Mouse (Mus musculus) limb, embryonic 15.5 days (tissue): ENCODE data around the gene Smpd1. TPM values are rescaled to one million over a fixed set of nuclear protein-coding genes. Genes with fewer than 3 reads are reported as not detected.

Source experiments
- ATAC-seq: fragments of 200-750 bp; cut with Nextera tagmentation; 2 replicates; pipeline ENCODE4 v1.8.0; 2017; ENCODE audit warnings: low read depth, moderate TSS enrichment; ENCODE audit not compliant: insufficient number of reproducible peaks, low FRiP score, low TSS enrichment
- H3K27ac ChIP-seq: fragments of 300-500 bp; sonication (generic); 2 replicates; pipeline ENCODE4 v1.5.1; 2015; ENCODE audit warnings: moderate library complexity, mild to moderate bottlenecking, inconsistent platforms
- H3K27me3 ChIP-seq: fragments of 300-500 bp; sonication (generic); 2 replicates; pipeline ENCODE4 v1.6.1; 2015; ENCODE audit warnings: inconsistent platforms
- H3K36me3 ChIP-seq: fragments of 300-500 bp; sonication (generic); 2 replicates; pipeline ENCODE4 v1.6.1; 2015; ENCODE audit warnings: inconsistent platforms
- H3K4me1 ChIP-seq: fragments of 300-500 bp; sonication (generic); 2 replicates; pipeline ENCODE4 v1.6.1; 2015; ENCODE audit warnings: inconsistent platforms
- H3K4me2 ChIP-seq: fragments of 300-500 bp; sonication (generic); 2 replicates; pipeline ENCODE4 v1.6.1; 2015; ENCODE audit warnings: mild to moderate bottlenecking, inconsistent platforms
- H3K4me3 ChIP-seq: fragments of 300-500 bp; sonication (generic); 2 replicates; pipeline ENCODE4 v1.5.1; 2015; ENCODE audit warnings: mild to moderate bottlenecking, inconsistent platforms
- H3K9ac ChIP-seq: fragments of 300-500 bp; sonication (generic); 2 replicates; pipeline ENCODE4 v1.6.1; 2015; ENCODE audit warnings: inconsistent platforms
- H3K9me3 ChIP-seq: fragments of 300-500 bp; sonication (generic); 2 replicates; pipeline ENCODE4 v1.6.1; 2016; ENCODE audit warnings: inconsistent platforms
- WGBS: fragments of 180-500 bp; shearing (Covaris S2); methylation state at CpG from one replicate; pipeline ENCODE4 v1.1.7; 2015; 5-methylcytosine and 5-hydroxymethylcytosine counted together
- polyA plus RNA-seq: library from polyadenylated mRNA; unstranded; fragments of >200 nt; fragmentation: Nextera tagmentation; extraction: Ambion mirVana; gene quantifications from 2 replicates; pipeline ENCODE4 v1.2.1, GENCODE M21; 2015

Smpd1 gene
- polyA plus RNA-seq, 1 experiment from 2014 or later: 62.6 TPM

DNA sequence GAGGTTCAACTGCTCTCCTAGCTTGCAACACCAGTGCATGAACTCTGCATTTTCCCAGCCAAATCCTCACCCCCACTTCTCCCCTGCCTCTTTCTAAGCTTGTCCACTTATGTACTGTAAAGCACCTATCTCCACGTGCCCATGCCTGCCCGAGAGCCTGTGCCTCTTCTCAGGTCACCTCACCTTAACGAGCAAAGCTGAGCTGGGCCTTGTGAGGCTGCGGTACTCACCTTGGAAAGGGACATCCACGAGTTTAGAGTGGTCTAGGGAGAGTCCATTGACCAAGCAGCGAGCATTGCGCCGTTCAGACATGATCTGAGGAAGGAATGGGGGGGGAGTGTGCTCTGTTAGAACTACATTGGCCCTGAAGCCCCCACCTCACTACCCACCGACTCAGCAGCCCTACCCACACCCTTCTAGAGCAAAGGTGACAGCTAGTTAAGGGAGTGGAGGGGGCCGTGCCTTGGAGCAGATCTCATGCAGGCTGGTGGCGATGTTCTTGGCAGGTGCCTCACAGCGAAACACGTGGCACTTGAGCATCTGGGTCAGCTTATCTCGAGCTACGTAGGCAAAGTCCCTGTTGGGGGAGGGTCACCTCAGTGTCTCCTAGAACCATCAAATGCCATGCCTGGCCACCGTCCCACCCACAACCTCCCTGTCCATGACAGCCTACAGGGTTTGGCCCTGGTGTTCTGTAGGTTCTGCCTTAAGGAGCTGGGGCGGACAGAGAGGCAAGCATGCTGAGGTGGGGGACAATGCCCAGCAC, 11.1 kb downstream of the Smpd1 start:
- WGBS: 82% methylated on average over 17 of the region's 17 CpGs
- peaks cover 61% of the 10 kb centered on the region for H3K36me3 ChIP-seq
- ATAC-seq: no peak

DNA sequence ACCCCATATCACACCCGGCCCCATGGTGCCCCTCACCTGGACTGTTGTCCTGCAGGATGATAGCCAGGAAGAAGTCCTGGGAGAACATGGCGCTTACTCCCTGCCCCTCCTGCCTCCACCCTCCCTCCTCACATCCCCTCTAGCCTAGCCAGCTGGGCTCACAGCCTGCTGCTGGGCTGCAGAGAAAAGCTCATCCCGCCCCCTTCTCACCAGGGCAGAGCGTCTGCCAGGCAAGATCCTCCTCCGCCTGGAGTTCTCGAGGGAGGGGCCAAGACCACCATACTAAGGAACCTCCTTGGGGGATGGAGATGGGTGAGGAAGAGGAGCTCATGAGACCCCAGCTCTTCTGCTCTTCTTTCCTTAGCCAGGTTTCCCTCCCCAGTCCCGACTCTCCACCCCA, 14.4 kb downstream of the Smpd1 start:
- H3K27ac ChIP-seq: no peak overlapping the region
- no peaks in the 10 kb centered on the region for H3K27me3 ChIP-seq
- 28% methylated on average over 7 of the region's 7 CpGs for WGBS
- H3K9me3 ChIP-seq: no peaks in the 10 kb centered on the region
- H3K4me1 ChIP-seq: peaks cover 18% of the 10 kb centered on the region
- H3K4me2 ChIP-seq: no peak overlapping the region
- H3K36me3 ChIP-seq: peaks cover 55% of the 10 kb centered on the region
- H3K4me3 ChIP-seq: no peak overlapping the region
- no peak overlapping the region for H3K9ac ChIP-seq
- no peak for ATAC-seq

More for the DNA sequence above, 11.1 kb downstream of the Smpd1 start:
- Histone ChIP-seq H3K4me3 (no peak overlapping the region), H3K4me2 (no peak overlapping the region), H3K27me3 (no peaks in the 10 kb centered on the region), H3K9me3 (no peaks in the 10 kb centered on the region), H3K9ac (no peak overlapping the region), H3K27ac (no peak overlapping the region), H3K4me1 (peaks cover 18% of the 10 kb centered on the region)

DNA sequence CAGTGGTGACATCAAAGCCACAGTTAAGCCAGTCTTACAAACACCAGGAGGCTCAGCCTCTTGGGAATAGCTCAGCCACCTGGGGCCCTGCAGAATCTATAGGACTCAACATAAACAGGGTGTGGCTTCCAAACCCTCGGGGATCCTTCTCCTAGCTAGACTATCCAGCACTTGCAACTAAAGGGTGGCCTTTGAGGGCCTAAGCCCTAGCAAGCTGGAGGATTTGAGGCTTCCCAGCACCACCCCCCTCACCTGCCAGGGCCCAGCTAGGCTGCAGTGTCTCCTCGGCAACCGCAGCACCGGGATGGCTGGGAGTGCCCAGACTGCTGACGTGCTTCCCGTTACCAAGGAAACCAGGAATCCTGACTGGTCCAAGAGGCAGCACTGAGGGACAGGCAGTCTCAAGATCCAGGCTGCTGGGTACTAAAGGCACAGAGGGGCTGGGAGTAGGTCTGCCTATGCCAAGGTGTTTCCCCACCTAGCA, 14.9 kb downstream of the Smpd1 start:
- Histone ChIP-seq H3K4me3 (no peak overlapping the region), H3K36me3 (peaks cover 55% of the 10 kb centered on the region), H3K4me2 (no peak overlapping the region), H3K9ac (0 out of 2 replicates have a peak overlapping the region, but pooled peaks have one; percentile 2), H3K4me1 (peaks cover 18% of the 10 kb centered on the region), H3K9me3 (no peaks in the 10 kb centered on the region), H3K27me3 (no peaks in the 10 kb centered on the region), H3K27ac (no peak overlapping the region)
- ATAC-seq: no peak
- WGBS: 20% methylated on average over 6 of the region's 6 CpGs

GRCm38 (mm10) chr7:105569512-105570496, 15.6 kb downstream of the Smpd1 start:
- no peaks in the 10 kb centered on the region for H3K9me3 ChIP-seq
- no peak overlapping the region for H3K4me2 ChIP-seq
- WGBS: 26% methylated on average over 12 of the region's 12 CpGs
- no peak for ATAC-seq
- H3K27ac ChIP-seq: no peak overlapping the region
- peaks cover 49% of the 10 kb centered on the region for H3K36me3 ChIP-seq
- no peak overlapping the region for H3K9ac ChIP-seq
- H3K27me3 ChIP-seq: no peaks in the 10 kb centered on the region
- H3K4me1 ChIP-seq: peaks cover 18% of the 10 kb centered on the region
- H3K4me3 ChIP-seq: no peak overlapping the region

DNA sequence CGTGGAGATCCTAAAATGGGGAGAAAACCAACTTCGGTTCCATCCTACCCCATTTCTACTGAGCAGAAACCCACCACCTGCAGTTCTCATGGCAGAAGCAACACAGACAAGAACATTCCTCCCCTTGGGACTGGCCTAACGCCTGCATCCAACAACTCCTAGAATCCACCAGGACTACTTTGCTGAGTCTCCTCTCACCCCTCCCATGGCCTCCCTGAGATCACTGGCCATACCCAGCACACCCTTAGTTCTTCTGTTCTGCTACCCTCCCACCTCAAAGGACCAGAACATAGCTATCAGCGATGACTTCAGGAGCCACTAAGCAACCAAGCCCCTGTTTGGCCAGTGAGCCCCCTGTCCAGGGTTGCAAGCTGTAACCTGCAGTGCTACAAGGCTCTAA, 16.6 kb downstream of the Smpd1 start:
- H3K4me3 ChIP-seq: no peak overlapping the region
- no peak overlapping the region for H3K4me2 ChIP-seq
- no peaks in the 10 kb centered on the region for H3K27me3 ChIP-seq
- no peak overlapping the region for H3K27ac ChIP-seq
- no peak overlapping the region for H3K9ac ChIP-seq
- peaks cover 18% of the 10 kb centered on the region for H3K4me1 ChIP-seq
- 76% methylated on average over 4 of the region's 4 CpGs for WGBS
- no peaks in the 10 kb centered on the region for H3K9me3 ChIP-seq
- no peak for ATAC-seq
- H3K36me3 ChIP-seq: peaks cover 41% of the 10 kb centered on the region

DNA sequence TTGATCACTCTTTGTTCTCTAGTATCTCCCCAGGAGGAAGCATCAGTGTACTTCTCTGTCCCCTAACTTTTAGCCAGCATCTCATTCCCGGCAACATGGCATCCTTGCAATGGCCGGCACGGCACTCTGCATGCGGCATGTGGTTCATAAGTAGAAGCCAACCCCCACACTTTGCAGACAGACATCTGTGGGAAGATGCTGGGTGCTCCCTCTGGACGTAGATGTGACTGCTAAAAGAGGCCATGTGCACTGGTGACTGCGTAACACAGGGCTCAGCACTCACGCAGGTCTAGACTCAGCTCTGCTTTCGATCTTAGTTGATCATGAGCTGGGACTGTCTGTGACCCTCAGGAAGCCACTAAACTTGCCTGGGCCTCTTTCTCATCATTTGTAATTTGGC, 18.8 kb downstream of the Smpd1 start:
- no peak overlapping the region for H3K27ac ChIP-seq
- ATAC-seq: no peak
- H3K9me3 ChIP-seq: no peaks in the 10 kb centered on the region
- no peak overlapping the region for H3K9ac ChIP-seq
- no peak overlapping the region for H3K4me3 ChIP-seq
- H3K4me1 ChIP-seq: peaks cover 21% of the 10 kb centered on the region
- WGBS: 91% methylated on average over 8 of the region's 8 CpGs
- peaks cover 19% of the 10 kb centered on the region for H3K36me3 ChIP-seq
- H3K27me3 ChIP-seq: no peaks in the 10 kb centered on the region
- no peak overlapping the region for H3K4me2 ChIP-seq

DNA sequence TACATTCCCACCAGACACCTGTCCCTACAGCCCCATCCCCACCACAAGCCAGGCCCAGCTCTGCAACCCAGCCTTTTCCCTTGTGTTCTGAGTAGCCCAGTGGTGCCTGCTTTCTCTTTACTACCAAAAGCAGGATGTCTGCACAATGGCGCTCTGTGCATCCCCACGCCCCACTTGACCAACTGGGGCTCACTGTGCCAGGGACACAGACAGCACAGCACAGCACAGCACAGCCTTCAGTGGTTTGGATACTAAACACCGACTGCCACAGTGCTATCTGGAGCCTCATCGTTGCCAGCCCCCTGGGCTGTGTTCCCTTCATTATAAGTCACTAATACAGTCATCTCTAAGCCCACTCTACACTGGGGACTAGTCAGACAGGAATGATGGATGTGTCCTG, 20.4 kb downstream of the Smpd1 start:
- H3K4me3 ChIP-seq: no peak overlapping the region
- WGBS: 85% methylated on average over 4 of the region's 4 CpGs
- H3K4me1 ChIP-seq: peaks cover 16% of the 10 kb centered on the region
- H3K27me3 ChIP-seq: no peaks in the 10 kb centered on the region
- peaks cover 18% of the 10 kb centered on the region for H3K36me3 ChIP-seq
- H3K9ac ChIP-seq: no peak overlapping the region
- no peak for ATAC-seq
- no peaks in the 10 kb centered on the region for H3K9me3 ChIP-seq
- H3K4me2 ChIP-seq: no peak overlapping the region
- no peak overlapping the region for H3K27ac ChIP-seq

GRCm38 (mm10) chr7:105576166-105576748, 22.1 kb downstream of the Smpd1 start:
- H3K9ac ChIP-seq: no peak overlapping the region
- H3K9me3 ChIP-seq: no peaks in the 10 kb centered on the region
- no peak for ATAC-seq
- peaks cover 20% of the 10 kb centered on the region; the same call in 1 of the 2 replicates for H3K4me1 ChIP-seq
- WGBS: 42% methylated on average over 3 of the region's 3 CpGs
- H3K27me3 ChIP-seq: no peaks in the 10 kb centered on the region
- no peak overlapping the region for H3K4me3 ChIP-seq
- no peak overlapping the region for H3K27ac ChIP-seq
- H3K4me2 ChIP-seq: no peak overlapping the region
- H3K36me3 ChIP-seq: peaks cover 18% of the 10 kb centered on the region

DNA sequence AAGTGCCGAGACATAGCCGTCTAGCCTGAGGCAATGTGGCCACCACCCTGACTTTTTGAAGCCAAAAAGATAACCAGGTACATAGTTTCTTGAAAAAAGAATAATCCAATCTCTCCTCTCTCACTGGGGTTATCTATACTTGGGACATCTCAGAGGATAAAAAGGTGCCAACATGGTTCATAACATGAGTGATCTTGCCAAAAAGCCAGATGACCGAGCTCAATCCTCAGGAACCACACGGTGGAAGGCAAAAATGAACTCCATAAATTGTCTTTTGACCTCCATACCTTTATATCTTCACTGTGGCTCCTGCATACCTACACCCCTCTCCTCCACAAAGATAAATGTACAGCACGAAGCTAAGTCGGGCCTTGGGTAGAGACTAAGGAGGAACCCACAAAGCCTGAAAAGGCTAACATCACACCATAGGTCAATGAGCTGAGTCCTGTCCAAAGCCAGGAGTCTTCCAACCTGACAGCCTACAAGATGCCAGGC, 23.3 kb downstream of the Smpd1 start:
- Histone ChIP-seq H3K27ac (no peak overlapping the region), H3K4me2 (no peak overlapping the region), H3K9ac (no peak overlapping the region), H3K36me3 (peaks cover 18% of the 10 kb centered on the region), H3K9me3 (no peaks in the 10 kb centered on the region), H3K27me3 (no peaks in the 10 kb centered on the region), H3K4me1 (peaks cover 20% of the 10 kb centered on the region; the same call in 1 of the 2 replicates), H3K4me3 (no peak overlapping the region)
- WGBS: 84% methylated on average over 6 of the region's 6 CpGs
- no peak for ATAC-seq

DNA sequence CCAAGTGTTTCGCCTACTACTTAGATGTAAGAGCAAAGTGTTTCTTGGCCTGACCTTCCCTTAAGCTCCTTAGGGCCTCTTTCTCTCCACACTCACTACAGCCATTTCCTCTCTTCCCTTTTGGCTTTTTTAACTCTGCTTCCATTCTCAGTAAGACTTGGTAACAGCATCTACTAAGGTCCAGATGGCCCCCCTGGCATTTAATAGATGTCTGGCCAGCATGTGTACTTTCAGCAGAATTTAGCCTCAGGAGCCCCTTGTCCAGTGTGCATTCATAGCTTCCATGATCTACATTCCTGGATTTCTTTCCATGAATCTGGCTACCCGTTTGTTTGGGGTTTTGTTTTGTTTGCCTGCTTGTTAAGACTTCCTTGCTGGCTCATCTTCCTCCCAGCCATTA, 24.3 kb downstream of the Smpd1 start:
- 64% methylated on average over 2 of the region's 2 CpGs for WGBS
- Histone ChIP-seq H3K4me2 (no peak overlapping the region), H3K9ac (no peak overlapping the region), H3K9me3 (no peaks in the 10 kb centered on the region), H3K36me3 (peaks cover 7% of the 10 kb centered on the region), H3K4me3 (no peak overlapping the region), H3K27me3 (no peaks in the 10 kb centered on the region), H3K27ac (no peak overlapping the region), H3K4me1 (peaks cover 20% of the 10 kb centered on the region; the same call in 1 of the 2 replicates)
- no peak for ATAC-seq

GRCm38 (mm10) chr7:105580627-105581089, 26.5 kb downstream of the Smpd1 start:
- H3K36me3 ChIP-seq: no peaks in the 10 kb centered on the region
- ATAC-seq: no peak; the same call in none of the 2 replicates
- H3K27me3 ChIP-seq: no peaks in the 10 kb centered on the region
- peak overlapping the region; percentile 61 for H3K9ac ChIP-seq
- peak overlapping the region; percentile 77 for H3K27ac ChIP-seq
- peak overlapping the region; percentile 81 for H3K4me3 ChIP-seq
- no peaks in the 10 kb centered on the region for H3K9me3 ChIP-seq
- peak overlapping the region; percentile 70 for H3K4me2 ChIP-seq
- peaks cover 20% of the 10 kb centered on the region; the same call in 1 of the 2 replicates for H3K4me1 ChIP-seq
- WGBS: 3% methylated on average over 15 of the region's 22 CpGs
